Mouse (Mus musculus) kidney, embryonic 16.5 days (tissue): ENCODE results near the gene Gemin8. TPM values are rescaled to one million over a fixed set of nuclear protein-coding genes. Genes with fewer than 3 reads are reported as not detected.

Source experiments
- ATAC-seq: fragments of 200-750 bp; cut with Nextera tagmentation; 2 replicates; pipeline ENCODE4 v1.8.0; 2017; ENCODE audit warnings: moderate TSS enrichment; ENCODE audit not compliant: low FRiP score, low TSS enrichment
- H3K27ac ChIP-seq: fragments of 300-500 bp; sonication (generic); 2 replicates; pipeline ENCODE4 v1.5.1; 2014; ENCODE audit warnings: low read length
- H3K27me3 ChIP-seq: fragments of 300-500 bp; sonication (generic); 2 replicates; pipeline ENCODE4 v1.6.1; 2014; ENCODE audit warnings: low read length, control low read depth, mixed read lengths; ENCODE audit not compliant: insufficient read depth
- H3K36me3 ChIP-seq: fragments of 300-500 bp; sonication (generic); 2 replicates; pipeline ENCODE4 v1.6.1; 2014; ENCODE audit warnings: low read length, control low read depth, mixed read lengths; ENCODE audit not compliant: insufficient read depth
- H3K4me1 ChIP-seq: fragments of 300-500 bp; sonication (generic); 2 replicates; pipeline ENCODE4 v1.6.1; 2014; ENCODE audit warnings: low read length, control low read depth, mixed read lengths; ENCODE audit not compliant: insufficient read depth
- H3K4me2 ChIP-seq: fragments of 300-500 bp; sonication (generic); replicated peaks from 2 replicates; pipeline ENCODE4 v1.6.1; 2014; ENCODE audit warnings: low read depth, low read length
- H3K4me3 ChIP-seq: fragments of 300-500 bp; sonication (generic); 2 replicates; pipeline ENCODE4 v1.5.1; 2014; ENCODE audit warnings: mild to moderate bottlenecking, low read length
- H3K9ac ChIP-seq: fragments of 300-500 bp; sonication (generic); replicated peaks from 2 replicates; pipeline ENCODE4 v1.6.1; 2014; ENCODE audit warnings: low read length
- H3K9me3 ChIP-seq: fragments of 300-500 bp; sonication (generic); 2 replicates; pipeline ENCODE4 v1.6.1; 2016; ENCODE audit warnings: low read length, control low read depth
- WGBS: fragments of 180-500 bp; shearing (Covaris S2); extraction: QIAGEN DNeasy Blood & Tissue Kit; methylation state at CpG from one replicate; pipeline ENCODE4 v1.1.7; 2014; 5-methylcytosine and 5-hydroxymethylcytosine counted together
- polyA plus RNA-seq: library from polyadenylated mRNA; unstranded; fragments of >200 nt; fragmentation: Nextera tagmentation; extraction: Ambion mirVana; gene quantifications from 2 replicates; pipeline ENCODE4 v1.2.1, GENCODE M21; 2015

The Gemin8 gene
- polyA plus RNA-seq, 1 experiment from 2014 or later = 13.5 TPM

GRCm38 (mm10) chrX:166219331-166219730 is 49.1 kb downstream of the Gemin8 start:
- H3K27me3 ChIP-seq = peaks cover 23% of the 10 kb centered on the region; the same call in 1 of the 2 replicates
- H3K27ac ChIP-seq = no peak overlapping the region
- no peaks in the 10 kb centered on the region for H3K9me3 ChIP-seq
- WGBS = 59% methylated on average over 5 of the region's 5 CpGs
- H3K4me1 ChIP-seq = no peaks in the 10 kb centered on the region
- H3K4me3 ChIP-seq = no peak overlapping the region
- no peak overlapping the region for H3K9ac ChIP-seq
- no peaks in the 10 kb centered on the region for H3K36me3 ChIP-seq
- ATAC-seq = no peak
- no peak overlapping the region for H3K4me2 ChIP-seq

GRCm38 (mm10) chrX:166226856-166227255 is 56.6 kb downstream of the Gemin8 start:
- Histone ChIP-seq H3K9me3 (no peaks in the 10 kb centered on the region), H3K4me1 (no peaks in the 10 kb centered on the region), H3K9ac (no peak overlapping the region), H3K27me3 (peaks cover 24% of the 10 kb centered on the region), H3K27ac (no peak overlapping the region), H3K4me2 (no peak overlapping the region), H3K4me3 (no peak overlapping the region), H3K36me3 (no peaks in the 10 kb centered on the region)
- ATAC-seq = no peak
- 79% methylated on average over 5 of the region's 5 CpGs for WGBS

DNA sequence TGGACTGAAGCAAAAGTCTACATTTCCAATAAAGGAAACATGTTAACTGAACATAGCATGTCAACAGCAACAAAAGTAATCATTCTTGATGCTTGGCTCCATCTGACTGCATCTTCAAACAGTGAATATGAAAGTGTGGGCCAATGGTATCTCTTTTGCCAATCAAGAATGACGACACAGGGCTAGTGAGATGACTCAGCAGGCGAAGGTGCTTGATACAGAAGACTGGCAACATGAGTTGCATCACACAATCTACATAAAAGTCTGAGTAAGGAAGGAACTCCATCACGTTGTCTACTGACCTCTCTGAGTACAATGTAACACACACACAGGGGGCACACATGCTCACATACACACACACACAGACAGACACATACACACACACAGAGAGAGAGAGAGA is 59.5 kb downstream of the Gemin8 start:
- H3K27ac ChIP-seq = no peak overlapping the region
- no peaks in the 10 kb centered on the region for H3K36me3 ChIP-seq
- H3K4me2 ChIP-seq = no peak overlapping the region
- WGBS = 65% methylated on average over 3 of the region's 3 CpGs
- H3K9ac ChIP-seq = no peak overlapping the region
- ATAC-seq = no peak
- H3K4me1 ChIP-seq = no peaks in the 10 kb centered on the region
- peaks cover 27% of the 10 kb centered on the region for H3K27me3 ChIP-seq
- H3K9me3 ChIP-seq = no peaks in the 10 kb centered on the region
- no peak overlapping the region for H3K4me3 ChIP-seq

GRCm38 (mm10) chrX:166230515-166231267 is 60.4 kb downstream of the Gemin8 start:
- Histone ChIP-seq H3K27ac (no peak overlapping the region), H3K4me3 (no peak overlapping the region), H3K36me3 (no peaks in the 10 kb centered on the region), H3K27me3 (peaks cover 27% of the 10 kb centered on the region), H3K4me1 (no peaks in the 10 kb centered on the region), H3K9me3 (no peaks in the 10 kb centered on the region), H3K9ac (no peak overlapping the region), H3K4me2 (no peak overlapping the region)
- 86% methylated on average over 6 of the region's 6 CpGs for WGBS
- no peak for ATAC-seq

DNA sequence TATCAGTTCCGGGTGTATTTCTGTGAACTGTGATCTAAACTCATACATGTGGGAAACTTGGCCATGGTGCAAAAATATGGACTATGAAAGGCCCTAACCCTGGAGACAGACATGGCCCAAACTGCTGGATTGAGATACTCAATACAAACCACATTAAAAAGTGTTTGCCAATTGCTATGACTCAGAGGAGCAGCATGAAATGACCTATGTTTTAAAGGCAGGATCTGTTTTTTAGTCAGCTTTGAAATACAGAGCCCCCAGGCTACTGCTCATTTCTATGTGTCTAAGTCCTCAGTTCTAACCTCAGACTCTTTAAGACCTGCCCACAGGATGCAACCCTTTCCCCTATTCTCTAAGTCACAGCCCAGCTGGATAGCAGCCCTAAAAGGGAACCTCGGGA is 65.9 kb downstream of the Gemin8 start:
- H3K4me3 ChIP-seq = no peak overlapping the region
- H3K27ac ChIP-seq = no peak overlapping the region
- ATAC-seq = no peak
- H3K9ac ChIP-seq = no peak overlapping the region
- WGBS = 55% methylated on average over 2 of the region's 2 CpGs
- no peaks in the 10 kb centered on the region for H3K36me3 ChIP-seq
- H3K4me2 ChIP-seq = no peak overlapping the region
- H3K27me3 ChIP-seq = peaks cover 33% of the 10 kb centered on the region
- no peaks in the 10 kb centered on the region for H3K4me1 ChIP-seq
- H3K9me3 ChIP-seq = no peaks in the 10 kb centered on the region

DNA sequence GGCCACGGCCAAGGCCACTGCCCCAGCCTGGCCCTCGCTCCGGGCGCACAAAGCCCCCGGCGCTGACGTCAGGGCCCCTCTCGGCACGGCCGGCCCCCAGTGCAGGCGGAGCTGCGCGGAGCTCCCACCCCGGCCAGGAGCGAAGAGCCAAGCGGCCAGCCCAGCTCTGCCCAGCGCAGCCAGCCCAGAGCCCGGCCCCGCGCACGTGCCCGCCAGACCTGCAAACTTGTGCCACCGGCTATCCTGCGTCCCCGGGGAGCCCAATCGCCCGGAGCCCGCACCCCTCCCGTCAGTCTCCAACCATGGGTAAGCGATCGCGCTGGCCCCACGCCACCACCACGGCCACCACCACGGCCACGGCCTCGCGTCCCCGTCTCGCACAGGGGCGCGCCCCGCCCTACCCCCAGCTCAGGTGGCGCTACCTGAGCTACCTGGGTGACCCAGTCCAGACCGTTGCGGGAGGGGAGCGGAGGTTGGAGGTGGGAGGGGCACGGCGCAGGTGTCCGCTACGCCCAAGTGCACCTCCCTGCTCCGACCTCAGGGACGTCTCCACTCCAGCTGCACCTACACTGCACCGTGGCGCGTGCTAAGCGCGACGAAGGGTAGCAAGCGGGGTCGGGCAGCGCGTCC is 68.7 kb downstream of the Gemin8 start, which contains the start of gene Gpm6b:
Gene Gpm6b, plus strand, starts transcription at position 81 of the 630 bp plus-strand sequence.
- H3K27me3 ChIP-seq = peaks cover 25% of the 10 kb centered on the region

DNA sequence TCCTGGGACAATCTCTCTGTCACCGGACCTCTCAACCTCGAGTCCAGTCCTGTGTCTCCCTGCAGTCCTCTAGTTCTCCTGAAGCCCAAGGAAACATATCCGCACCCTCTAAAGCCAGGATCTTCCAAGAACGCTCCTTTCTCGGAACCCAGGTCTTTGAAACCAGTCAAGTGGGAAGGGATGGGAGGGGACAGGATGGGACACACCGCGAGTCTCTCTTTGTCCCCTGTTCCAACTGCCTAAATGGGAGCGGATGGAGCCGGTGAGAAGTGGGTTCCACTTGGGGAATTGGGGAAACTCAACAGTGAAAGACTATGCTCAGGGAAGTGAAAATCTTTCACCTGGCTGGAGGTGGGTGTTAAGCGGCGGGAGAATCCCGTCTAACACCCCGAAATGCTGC is 69.3 kb downstream of the Gemin8 start:
- Histone ChIP-seq H3K36me3 (no peaks in the 10 kb centered on the region), H3K9me3 (no peaks in the 10 kb centered on the region), H3K27ac (no peak overlapping the region), H3K4me3 (peak overlapping the region; percentile 56), H3K4me2 (peak overlapping the region; percentile 82), H3K4me1 (no peaks in the 10 kb centered on the region), H3K9ac (peak overlapping the region; percentile 66), H3K27me3 (peaks cover 25% of the 10 kb centered on the region)
- peak; percentile 12; the same call in 1 of the 2 replicates for ATAC-seq
- WGBS = 28% methylated on average over 13 of the region's 13 CpGs

More for the DNA sequence above, 68.7 kb downstream of the Gemin8 start, which contains the start of gene Gpm6b:
- Histone ChIP-seq H3K9me3 (no peaks in the 10 kb centered on the region), H3K9ac (peak within 1 kb of the TSS; percentile 66), H3K27ac (no peak within 1 kb of the TSS), H3K4me1 (no peaks in the 10 kb centered on the region), H3K4me3 (peak within 1 kb of the TSS; percentile 56), H3K36me3 (no peaks in the 10 kb centered on the region), H3K4me2 (peak within 1 kb of the TSS; percentile 82)
- peak; percentile 97 for ATAC-seq
- WGBS = 33% methylated on average over 43 of the region's 63 CpGs

Other genes with a start within 250 kb of the Gemin8 start
- 23.1 and 24.8 TPM in 2 replicates for gene Gpm6b, start 68.5 kb downstream of the Gemin8 start, polyA plus RNA-seq